Mouse (Mus musculus) hindbrain, embryonic 11.5 days (tissue): Measurements from ENCODE around the gene Eef2k. TPM values are rescaled to one million over a fixed set of nuclear protein-coding genes. Genes with fewer than 3 reads are reported as not detected.

ENCODE experiments used
- ATAC-seq: fragments of 200-750 bp; cut with Nextera tagmentation; 2 replicates; pipeline ENCODE4 v1.8.0; 2017; ENCODE audit warnings: mild to moderate bottlenecking, moderate TSS enrichment, moderate library complexity; ENCODE audit not compliant: low FRiP score
- DNase-seq: peaks from one replicate; pipeline ENCODE4 v3.0.0-alpha.2; 2015; ENCODE audit warnings: low spot score
- H3K27ac ChIP-seq: fragments of 300-500 bp; sonication (generic); 2 replicates; pipeline ENCODE4 v1.5.1; 2014; ENCODE audit warnings: mild to moderate bottlenecking, low read depth, low read length
- H3K27me3 ChIP-seq: fragments of 300-500 bp; sonication (generic); 2 replicates; pipeline ENCODE4 v1.6.1; 2014; ENCODE audit warnings: mild to moderate bottlenecking, low read length, moderate library complexity, mixed read lengths; ENCODE audit not compliant: control insufficient read depth, insufficient read depth
- H3K36me3 ChIP-seq: fragments of 300-500 bp; sonication (generic); 2 replicates; pipeline ENCODE4 v1.6.1; 2014; ENCODE audit warnings: mild to moderate bottlenecking, low read length, moderate library complexity, mixed read lengths; ENCODE audit not compliant: control insufficient read depth, insufficient read depth
- H3K4me1 ChIP-seq: fragments of 300-500 bp; sonication (generic); replicated peaks from 2 replicates; pipeline ENCODE4 v1.6.1; 2014; ENCODE audit warnings: low read length, mixed read lengths; ENCODE audit not compliant: control insufficient read depth, insufficient read depth
- H3K4me2 ChIP-seq: fragments of 300-500 bp; sonication (generic); replicated peaks from 2 replicates; pipeline ENCODE4 v1.6.1; 2014; ENCODE audit warnings: mild to moderate bottlenecking, low read depth, low read length
- H3K4me3 ChIP-seq: fragments of 300-500 bp; sonication (generic); 2 replicates; pipeline ENCODE4 v1.5.1; 2014; ENCODE audit warnings: low read depth, low read length
- H3K9ac ChIP-seq: fragments of 300-500 bp; sonication (generic); 2 replicates; pipeline ENCODE4 v1.6.1; 2014; ENCODE audit warnings: low read depth, low read length
- H3K9me3 ChIP-seq: fragments of 300-500 bp; sonication (generic); 2 replicates; pipeline ENCODE4 v1.6.1; 2016; ENCODE audit warnings: low read length; ENCODE audit not compliant: control insufficient read depth
- WGBS: fragments of 180-500 bp; shearing (Covaris S2); extraction: QIAGEN DNeasy Blood & Tissue Kit; methylation state at CpG from one replicate; pipeline ENCODE4 v1.1.7; 2014; 5-methylcytosine and 5-hydroxymethylcytosine counted together
- polyA plus RNA-seq: library from polyadenylated mRNA; unstranded; fragments of >200 nt; fragmentation: Nextera tagmentation; extraction: Ambion mirVana; gene quantifications from 2 replicates; pipeline ENCODE4 v1.2.1, GENCODE M21; 2014

Gene Eef2k
- polyA plus RNA-seq, 1 experiment from 2014 or later: 8.5 TPM

- no peaks in the 10 kb centered on the region for H3K36me3 ChIP-seq
- no peaks in the 10 kb centered on the region for H3K27me3 ChIP-seq
- 97% methylated on average over 4 of the region's 4 CpGs for WGBS
- H3K9ac ChIP-seq: no peak overlapping the region
- ATAC-seq (no peak), DNase-seq (no peak)
- no peak overlapping the region for H3K27ac ChIP-seq
- no peak overlapping the region for H3K4me2 ChIP-seq
- no peak overlapping the region for H3K4me3 ChIP-seq
- no peaks in the 10 kb centered on the region for H3K9me3 ChIP-seq
- no peaks in the 10 kb centered on the region for H3K4me1 ChIP-seq
These were observed 38.1 kb downstream of the Eef2k start for GRCm38 (mm10) chr7:120880770-120881169.

- H3K36me3 ChIP-seq: no peaks in the 10 kb centered on the region
- no peak for DNase-seq
- 66% methylated on average over 2 of the region's 2 CpGs for WGBS
These were observed 38.8 kb downstream of the Eef2k start for GRCm38 (mm10) chr7:120881451-120881850.

GRCm38 (mm10) chr7:120882674-120883073 is 40.0 kb downstream of the Eef2k start:
- H3K36me3 ChIP-seq: no peaks in the 10 kb centered on the region
- no peak for ATAC-seq
- WGBS: 72% methylated on average over 4 of the region's 4 CpGs

More at GRCm38 (mm10) chr7:120881451-120881850, 38.8 kb downstream of the Eef2k start:
- no peak overlapping the region for H3K4me2 ChIP-seq
- no peaks in the 10 kb centered on the region for H3K27me3 ChIP-seq
- no peak overlapping the region for H3K9ac ChIP-seq
- no peak for ATAC-seq
- H3K4me3 ChIP-seq: no peak overlapping the region
- H3K4me1 ChIP-seq: no peaks in the 10 kb centered on the region
- H3K9me3 ChIP-seq: no peaks in the 10 kb centered on the region
- H3K27ac ChIP-seq: no peak overlapping the region

GRCm38 (mm10) chr7:120883523-120884290 is 41.1 kb downstream of the Eef2k start:
- no peaks in the 10 kb centered on the region for H3K36me3 ChIP-seq
- no peak overlapping the region for H3K4me3 ChIP-seq
- no peaks in the 10 kb centered on the region for H3K9me3 ChIP-seq
- no peak overlapping the region for H3K9ac ChIP-seq
- no peaks in the 10 kb centered on the region for H3K4me1 ChIP-seq
- no peak overlapping the region for H3K4me2 ChIP-seq
- H3K27me3 ChIP-seq: no peaks in the 10 kb centered on the region
- DNase-seq (no peak), ATAC-seq (no peak)
- WGBS: 91% methylated on average over 4 of the region's 4 CpGs
- no peak overlapping the region for H3K27ac ChIP-seq

More at GRCm38 (mm10) chr7:120882674-120883073, 40.0 kb downstream of the Eef2k start:
- Histone ChIP-seq H3K4me1 (no peaks in the 10 kb centered on the region), H3K27me3 (no peaks in the 10 kb centered on the region), H3K4me2 (no peak overlapping the region), H3K9me3 (no peaks in the 10 kb centered on the region), H3K4me3 (no peak overlapping the region), H3K9ac (no peak overlapping the region), H3K27ac (no peak overlapping the region)
- DNase-seq: no peak

GRCm38 (mm10) chr7:120884746-120885145 is 42.1 kb downstream of the Eef2k start:
- no peak for DNase-seq
- 92% methylated on average over 4 of the region's 4 CpGs for WGBS
- H3K36me3 ChIP-seq: no peaks in the 10 kb centered on the region

GRCm38 (mm10) chr7:120893123-120893522 is 50.5 kb downstream of the Eef2k start:
- no peak overlapping the region for H3K9ac ChIP-seq
- ATAC-seq (no peak), DNase-seq (no peak)
- H3K4me2 ChIP-seq: no peak overlapping the region
- H3K4me3 ChIP-seq: no peak overlapping the region
- H3K27ac ChIP-seq: no peak overlapping the region
- WGBS: 76% methylated on average over 5 of the region's 5 CpGs
- H3K27me3 ChIP-seq: no peaks in the 10 kb centered on the region
- no peaks in the 10 kb centered on the region for H3K4me1 ChIP-seq
- no peaks in the 10 kb centered on the region for H3K36me3 ChIP-seq
- no peaks in the 10 kb centered on the region for H3K9me3 ChIP-seq

More at GRCm38 (mm10) chr7:120884746-120885145, 42.1 kb downstream of the Eef2k start:
- H3K27me3 ChIP-seq: no peaks in the 10 kb centered on the region
- no peaks in the 10 kb centered on the region for H3K9me3 ChIP-seq
- ATAC-seq: no peak
- no peak overlapping the region for H3K9ac ChIP-seq
- H3K4me2 ChIP-seq: no peak overlapping the region
- H3K27ac ChIP-seq: no peak overlapping the region
- no peak overlapping the region for H3K4me3 ChIP-seq
- H3K4me1 ChIP-seq: no peaks in the 10 kb centered on the region

- Histone ChIP-seq H3K27ac (no peak overlapping the region), H3K4me3 (no peak overlapping the region), H3K9ac (no peak overlapping the region), H3K9me3 (no peaks in the 10 kb centered on the region), H3K4me2 (no peak overlapping the region), H3K36me3 (no peaks in the 10 kb centered on the region), H3K4me1 (no peaks in the 10 kb centered on the region), H3K27me3 (no peaks in the 10 kb centered on the region)
- WGBS: 92% methylated on average over 7 of the region's 7 CpGs
- DNase-seq: no peak
- no peak for ATAC-seq
These were observed 54.4 kb downstream of the Eef2k start for GRCm38 (mm10) chr7:120897054-120897453.

GRCm38 (mm10) chr7:120897711-120898335 is 55.2 kb downstream of the Eef2k start:
- Histone ChIP-seq H3K4me3 (no peak overlapping the region), H3K36me3 (no peaks in the 10 kb centered on the region), H3K9ac (no peak overlapping the region), H3K4me1 (no peaks in the 10 kb centered on the region), H3K27ac (no peak overlapping the region), H3K4me2 (no peak overlapping the region), H3K9me3 (no peaks in the 10 kb centered on the region), H3K27me3 (no peaks in the 10 kb centered on the region)
- DNase-seq: no peak
- 94% methylated on average over 9 of the region's 9 CpGs for WGBS
- ATAC-seq: no peak

- H3K9me3 ChIP-seq: no peaks in the 10 kb centered on the region
- ATAC-seq (no peak), DNase-seq (no peak)
- 61% methylated on average over 4 of the region's 4 CpGs for WGBS
- H3K27me3 ChIP-seq: no peaks in the 10 kb centered on the region
- no peak overlapping the region for H3K4me3 ChIP-seq
- H3K4me1 ChIP-seq: no peaks in the 10 kb centered on the region
- H3K4me2 ChIP-seq: no peak overlapping the region
- H3K36me3 ChIP-seq: no peaks in the 10 kb centered on the region
- H3K27ac ChIP-seq: no peak overlapping the region
- no peak overlapping the region for H3K9ac ChIP-seq
These were observed 57.6 kb downstream of the Eef2k start for GRCm38 (mm10) chr7:120900191-120900590.
